Mouse (Mus musculus) MEL (cell line): ENCODE data around the gene Rpl18a. TPM values are rescaled to one million over a fixed set of nuclear protein-coding genes. Genes with fewer than 3 reads are reported as not detected.

Experiments used
- DNase-seq: peaks from one replicate; pipeline ENCODE4 v3.0.0; 2011; ENCODE audit warnings: low read depth, low spot score
- H3K27ac ChIP-seq: 2 replicates; pipeline ENCODE4 v1.5.1; 2012; ENCODE audit warnings: low read depth, mild to moderate bottlenecking, control low read depth, low read length, moderate library complexity; ENCODE audit not compliant: control insufficient read depth
- H3K27me3 ChIP-seq, 2 experiments: fragments of 150-350 bp in 1 of 2; sonication (generic) in 1 of 2; 2 replicates each; pipeline ENCODE4 v1.6.1; 2012; ENCODE audit warnings: low read length in 2 of 2, mild to moderate bottlenecking in 2 of 2, improper control_type of control experiment in 1 of 2, moderate library complexity in 1 of 2; ENCODE audit not compliant: insufficient read depth in 2 of 2, control insufficient read depth in 1 of 2
- H3K36me3 ChIP-seq, 2 experiments: 2 replicates each; pipeline ENCODE4 v1.6.1; 2012 to 2014; ENCODE audit warnings: low read length in 2 of 2, improper control_type of control experiment in 1 of 2, inconsistent platforms in 1 of 2, mild to moderate bottlenecking in 1 of 2; ENCODE audit not compliant: insufficient read depth in 2 of 2, control insufficient read depth in 1 of 2
- H3K4me1 ChIP-seq, 2 experiments: fragments of 150-350 bp in 1 of 2; sonication (generic) in 1 of 2; 2 replicates each; pipeline ENCODE4 v1.6.1; 2012; ENCODE audit warnings: low read length in 2 of 2, improper control_type of control experiment in 1 of 2, mild to moderate bottlenecking in 1 of 2; ENCODE audit not compliant: insufficient read depth in 2 of 2, control insufficient read depth in 1 of 2
- H3K4me3 ChIP-seq, 2 experiments: fragments of 150-350 bp in 1 of 2; sonication (generic) in 1 of 2; 2 replicates each; pipeline ENCODE4 v1.5.1; 2012; ENCODE audit warnings: low read depth in 2 of 2, low read length in 2 of 2, mild to moderate bottlenecking in 2 of 2, moderate library complexity in 2 of 2, control low read depth in 1 of 2, improper control_type of control experiment in 1 of 2; ENCODE audit not compliant: control insufficient read depth in 1 of 2, insufficient read depth in 1 of 2
- H3K79me2 ChIP-seq: 2 replicates; pipeline ENCODE4 v1.6.1; 2012; ENCODE audit warnings: mild to moderate bottlenecking, low read length, moderate library complexity; ENCODE audit not compliant: control insufficient read depth, poor library complexity, insufficient read depth
- H3K9ac ChIP-seq: 2 replicates; pipeline ENCODE4 v1.6.1; 2012; ENCODE audit warnings: low read depth, mild to moderate bottlenecking, control low read depth, low read length, moderate library complexity; ENCODE audit not compliant: control insufficient read depth, poor library complexity, severe bottlenecking
- H3K9me3 ChIP-seq: fragments of 150-350 bp; sonication (generic); replicated peaks from 2 replicates; pipeline ENCODE4 v1.6.1; 2012; ENCODE audit warnings: mild to moderate bottlenecking, low read length, improper control_type of control experiment, moderate library complexity; ENCODE audit not compliant: insufficient read depth
- BHLHE40 ChIP-seq: IDR thresholded peaks from 2 replicates; pipeline ENCODE4 v1.6.1; 2012; ENCODE audit warnings: low read depth, mild to moderate bottlenecking, inconsistent platforms, low read length, improper control_type of control experiment, borderline replicate concordance
- CHD1 ChIP-seq: IDR thresholded peaks from 2 replicates; pipeline ENCODE4 v1.6.1; 2012; ENCODE audit warnings: low read depth, mild to moderate bottlenecking, inconsistent platforms, low read length, improper control_type of control experiment
- CTCF ChIP-seq, 3 experiments: IDR thresholded peaks in 2 of 3; conservative IDR thresholded peaks in 1 of 3; 2 replicates each; pipeline ENCODE4 v1.5.1; 2011 to 2012; ENCODE audit warnings: low read length in 3 of 3, low read depth in 2 of 3, mild to moderate bottlenecking in 2 of 3, improper control_type of control experiment in 1 of 3, inconsistent platforms in 1 of 3, mixed read lengths in 1 of 3, moderate library complexity in 1 of 3; ENCODE audit not compliant: control insufficient read depth in 1 of 3, insufficient read depth in 1 of 3, poor library complexity in 1 of 3, severe bottlenecking in 1 of 3
- E2F4 ChIP-seq: IDR thresholded peaks from 2 replicates; pipeline ENCODE4 v1.6.1; 2011; ENCODE audit warnings: low read depth, low read length, improper control_type of control experiment, borderline replicate concordance
- ELF1 ChIP-seq: IDR thresholded peaks from 2 replicates; pipeline ENCODE4 v1.6.1; 2014; ENCODE audit warnings: low read depth, mild to moderate bottlenecking, inconsistent platforms, low read length, improper control_type of control experiment, moderate library complexity
- EP300 ChIP-seq, 2 experiments: IDR thresholded peaks; 2 replicates each; pipeline ENCODE4 v1.6.1; 2011; ENCODE audit warnings: improper control_type of control experiment in 2 of 2, low read length in 2 of 2, low read depth in 1 of 2, mild to moderate bottlenecking in 1 of 2
- ETS1 ChIP-seq: IDR thresholded peaks from 2 replicates; pipeline ENCODE4 v1.6.1; 2012; ENCODE audit warnings: low read depth, mild to moderate bottlenecking, inconsistent platforms, low read length, improper control_type of control experiment, moderate library complexity
- HCFC1 ChIP-seq: IDR thresholded peaks from 2 replicates; pipeline ENCODE4 v1.6.1; 2012; ENCODE audit warnings: low read depth, mild to moderate bottlenecking, inconsistent platforms, low read length, improper control_type of control experiment, moderate library complexity
- MAX ChIP-seq: IDR thresholded peaks from 2 replicates; pipeline ENCODE4 v1.6.1; 2011; ENCODE audit warnings: low read length, improper control_type of control experiment
- MEF2A ChIP-seq: IDR thresholded peaks from 2 replicates; pipeline ENCODE4 v1.6.1; 2014; ENCODE audit warnings: low read depth, mild to moderate bottlenecking, inconsistent platforms, low read length, improper control_type of control experiment; ENCODE audit not compliant: poor library complexity, insufficient replicate concordance, severe bottlenecking; ENCODE audit errors: extremely low read depth
- MXI1 ChIP-seq: IDR thresholded peaks from 2 replicates; pipeline ENCODE4 v1.6.1; 2011; ENCODE audit warnings: mild to moderate bottlenecking, low read depth, low read length, improper control_type of control experiment
- MYC ChIP-seq: IDR thresholded peaks from 2 replicates; pipeline ENCODE4 v1.6.1; 2011; ENCODE audit warnings: low read depth, mild to moderate bottlenecking, low read length, improper control_type of control experiment, moderate library complexity
- POLR2A ChIP-seq, 2 experiments: IDR thresholded peaks; 2 replicates each; pipeline ENCODE4 v1.6.1; 2011 to 2012; ENCODE audit warnings: low read length in 2 of 2, mild to moderate bottlenecking in 2 of 2, control low read depth in 1 of 2, improper control_type of control experiment in 1 of 2, low read depth in 1 of 2, moderate library complexity in 1 of 2; ENCODE audit not compliant: control insufficient read depth in 1 of 2, insufficient read depth in 1 of 2, poor library complexity in 1 of 2
- POLR2AphosphoS2 ChIP-seq: IDR thresholded peaks from 2 replicates; pipeline ENCODE4 v1.6.1; 2011; ENCODE audit warnings: low read length, improper control_type of control experiment
- POLR2AphosphoS5 ChIP-seq: IDR thresholded peaks from 2 replicates; pipeline ENCODE4 v1.6.1; 2012; ENCODE audit warnings: low read depth, borderline replicate concordance, mild to moderate bottlenecking, inconsistent platforms, low read length, moderate library complexity, mixed read lengths
- RAD21 ChIP-seq: IDR thresholded peaks from 2 replicates; pipeline ENCODE4 v1.6.1; 2011; ENCODE audit warnings: mild to moderate bottlenecking, low read depth, low read length, improper control_type of control experiment
- SIN3A ChIP-seq: IDR thresholded peaks from 2 replicates; pipeline ENCODE4 v1.6.1; 2012; ENCODE audit warnings: low read length, improper control_type of control experiment, inconsistent platforms
- SMC3 ChIP-seq: IDR thresholded peaks from 2 replicates; pipeline ENCODE4 v1.6.1; 2011; ENCODE audit warnings: low read depth, low read length, improper control_type of control experiment
- TBP ChIP-seq: IDR thresholded peaks from 2 replicates; pipeline ENCODE4 v1.8.0; 2011; ENCODE audit warnings: low read depth, low read length, improper control_type of control experiment
- TCF12 ChIP-seq: IDR thresholded peaks from 2 replicates; pipeline ENCODE4 v1.6.1; 2014; ENCODE audit warnings: low read depth, mild to moderate bottlenecking, inconsistent platforms, low read length, improper control_type of control experiment, moderate library complexity
- USF1 ChIP-seq: IDR thresholded peaks from 2 replicates; pipeline ENCODE4 v1.6.1; 2014; ENCODE audit warnings: low read depth, mild to moderate bottlenecking, inconsistent platforms, low read length, improper control_type of control experiment, moderate library complexity
- USF2 ChIP-seq, 2 experiments: IDR thresholded peaks; 2 replicates each; pipeline ENCODE4 v1.6.1; 2011 to 2012; ENCODE audit warnings: improper control_type of control experiment in 2 of 2, low read length in 2 of 2, borderline replicate concordance in 1 of 2, inconsistent platforms in 1 of 2, low read depth in 1 of 2, mild to moderate bottlenecking in 1 of 2; ENCODE audit not compliant: insufficient read depth in 1 of 2
- ZC3H11A ChIP-seq: IDR thresholded peaks from 2 replicates; pipeline ENCODE4 v1.6.1; 2012; ENCODE audit warnings: low read depth, mild to moderate bottlenecking, inconsistent platforms, low read length, improper control_type of control experiment
- ZKSCAN1 ChIP-seq: IDR thresholded peaks from 2 replicates; pipeline ENCODE4 v1.6.1; 2012; ENCODE audit warnings: low read depth, mild to moderate bottlenecking, inconsistent platforms, low read length, improper control_type of control experiment, moderate library complexity
- ZNF384 ChIP-seq: IDR thresholded peaks from 2 replicates; pipeline ENCODE4 v1.6.1; 2012; ENCODE audit warnings: low read depth, mild to moderate bottlenecking, inconsistent platforms, low read length, improper control_type of control experiment
- polyA plus RNA-seq, 2 experiments: library from polyadenylated mRNA; stranded (reverse) in 1 of 2; unstranded in 1 of 2; fragments of >175 nt in 1 of 2; fragments of >200 nt in 1 of 2; gene quantifications; 2 replicates each; pipeline versions ENCODE4 v1.2.1 to v1.2.4; 2012; ENCODE audit warnings: low replicate concordance in 2 of 2, low read depth in 1 of 2; ENCODE audit not compliant: insufficient read length in 2 of 2, insufficient read depth in 1 of 2, missing spikeins in 1 of 2
- total RNA-seq: library from RNA; depleted of rRNA; stranded (reverse); fragments of 300-350 nt; gene quantifications from 2 replicates; pipeline ENCODE4 v1.2.3, GENCODE M21; 2012

Rpl18a gene
- total and polyA plus RNA-seq, 3 experiments, result 5,399 to 5,671 TPM; not detected in 1

DNA sequence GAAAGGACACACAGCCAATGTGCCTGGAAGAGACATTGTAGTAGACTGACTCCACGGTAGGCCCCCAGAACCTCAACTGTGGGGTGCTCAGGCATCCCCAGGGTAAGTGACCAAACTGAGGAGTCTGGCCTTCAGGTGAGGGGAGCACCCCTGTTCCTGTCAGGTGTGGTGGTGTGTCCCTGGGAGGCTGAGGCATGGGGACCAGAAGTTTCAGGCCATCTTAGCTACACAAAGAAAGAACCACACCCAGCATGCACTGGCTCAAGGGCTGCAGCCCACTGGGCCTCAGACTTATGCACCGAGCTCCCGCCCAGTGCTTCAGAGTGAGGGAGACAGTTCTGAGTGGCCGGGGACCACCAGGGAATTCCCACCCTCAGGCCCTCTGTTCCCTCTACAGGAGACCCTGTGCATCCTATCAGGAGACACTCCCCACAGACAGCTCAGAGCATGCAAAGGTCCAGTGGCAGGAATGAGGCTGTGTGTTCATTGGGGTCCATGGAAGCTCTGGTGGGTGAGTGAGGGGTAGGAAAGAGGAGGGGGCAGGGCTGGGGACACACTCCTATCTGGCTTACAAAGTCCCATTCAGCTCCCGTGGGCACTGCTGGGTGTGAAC lies 25.9 kb downstream of the Rpl18a start:
- peaks cover 5% of the 10 kb centered on the region for H3K79me2 ChIP-seq
- H3K9ac ChIP-seq, result no peak overlapping the region
- DNase-seq, result no peak
- no peak for TF ChIP-seq SMC3
- TF ChIP-seq ETS1, result no peak
- TF ChIP-seq ZKSCAN1, result no peak
- no peak for TF ChIP-seq POLR2AphosphoS2
- TF ChIP-seq TCF12, result no peak
- no peak for TF ChIP-seq USF1
- TF ChIP-seq MAX, result no peak
- no peak for TF ChIP-seq ELF1
- no peak for TF ChIP-seq MEF2A
- no peak for TF ChIP-seq MYC
- no peak for TF ChIP-seq CHD1
- no peak for TF ChIP-seq E2F4
- no peak for TF ChIP-seq USF2 (IDR thresholded peaks at IDR 0.05; ENCODE audit: borderline replicate concordance in 1 of 2, insufficient read depth in 1 of 2, low read depth in 1 of 2, low read length in 2 of 2)
- no peak for TF ChIP-seq EP300 (IDR thresholded peaks at IDR 0.05; ENCODE audit: low read depth in 1 of 2, low read length in 2 of 2)
- no peak for TF ChIP-seq TBP
- TF ChIP-seq MXI1, result no peak
- TF ChIP-seq BHLHE40, result no peak
- TF ChIP-seq POLR2AphosphoS5, result no peak
- TF ChIP-seq HCFC1, result no peak
- no peak for TF ChIP-seq POLR2A (IDR thresholded peaks at IDR 0.05; ENCODE audit: control insufficient read depth in 1 of 2, insufficient read depth in 1 of 2, low read depth in 1 of 2, low read length in 2 of 2, poor library complexity in 1 of 2)
- H3K27ac ChIP-seq, result no peak overlapping the region
- H3K4me3 ChIP-seq, result no peak overlapping the region
- peaks cover 0 to 1% of the 10 kb centered on the region in 2 experiments; a peak in 1 of 4 replicates for H3K36me3 ChIP-seq
- peaks cover 0 to 9% of the 10 kb centered on the region in 2 experiments; a peak in 1 of 4 replicates for H3K4me1 ChIP-seq
- no peaks in the 10 kb centered on the region for H3K27me3 ChIP-seq
- no peaks in the 10 kb centered on the region for H3K9me3 ChIP-seq

DNA sequence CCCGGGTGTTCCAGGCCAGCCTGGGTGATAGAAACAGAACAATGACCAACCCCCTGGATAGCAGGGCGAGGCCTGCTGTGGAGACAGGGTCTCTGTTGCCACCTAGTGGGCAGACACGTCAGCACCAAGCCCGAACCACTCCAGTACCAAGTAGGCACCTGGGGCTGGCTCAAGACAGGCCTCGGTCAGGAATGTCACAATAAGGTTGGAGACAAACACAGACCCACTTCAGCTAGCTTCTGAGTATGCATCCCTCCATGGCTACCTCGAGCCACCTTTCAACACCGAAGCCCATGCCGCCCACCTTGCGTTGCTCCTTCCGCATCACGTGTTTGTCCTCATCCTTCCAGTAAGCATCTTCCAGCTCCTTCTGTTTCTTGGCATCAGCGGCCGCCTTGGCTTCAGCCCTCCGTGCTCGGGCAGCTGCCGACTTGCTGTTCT lies 27.6 kb downstream of the Rpl18a start:
- H3K36me3 ChIP-seq, result peaks cover 0 to 2% of the 10 kb centered on the region in 2 experiments; a peak in 1 of 4 replicates
- H3K27ac ChIP-seq, result no peak overlapping the region
- no peak overlapping the region for H3K4me3 ChIP-seq
- peaks cover 0 to 11% of the 10 kb centered on the region in 2 experiments; a peak in 1 of 4 replicates for H3K4me1 ChIP-seq
- no peaks in the 10 kb centered on the region for H3K27me3 ChIP-seq
- TF ChIP-seq USF1, result no peak
- TF ChIP-seq ZC3H11A, result peak; percentile 76
- TF ChIP-seq POLR2A (IDR thresholded peaks at IDR 0.05; ENCODE audit: control insufficient read depth in 1 of 2, insufficient read depth in 1 of 2, low read depth in 1 of 2, low read length in 2 of 2, poor library complexity in 1 of 2), result no peak
- TF ChIP-seq RAD21, result peak; percentile 87
- TF ChIP-seq CTCF (IDR thresholded peaks at IDR 0.05 in 2 of 3, conservative IDR thresholded peaks at IDR 0.05 in 1 of 3; ENCODE audit: control insufficient read depth in 1 of 3, insufficient read depth in 1 of 3, low read depth in 2 of 3, low read length in 3 of 3, poor library complexity in 1 of 3, severe bottlenecking in 1 of 3), result peak; percentile 86 to 92 (median 88)
- peak; percentile 46; the same call in 1 of the 2 replicates for TF ChIP-seq SIN3A
- peak; percentile 87 for TF ChIP-seq SMC3
- TF ChIP-seq ZNF384, result peak; percentile 25; the same call in 1 of the 2 replicates
- peaks cover 5% of the 10 kb centered on the region for H3K79me2 ChIP-seq
- peak; percentile 77 for DNase-seq
- H3K9ac ChIP-seq, result no peak overlapping the region
- no peaks in the 10 kb centered on the region for H3K9me3 ChIP-seq
